Mouse (Mus musculus) macrophage (primary cell): ENCODE data around the gene Cask. TPM values are rescaled to one million over a fixed set of nuclear protein-coding genes. Genes with fewer than 3 reads are reported as not detected.
A peak's percentile ranks its signal among the peaks of the same experiment; 100 is the strongest.

ENCODE experiments used
- H3K27ac ChIP-seq: fragments of 350-480 bp; formaldehyde crosslinking; 2 replicates; pipeline ENCODE4 v1.9.0; 2021
- H3K36me3 ChIP-seq: fragments of 350-480 bp; formaldehyde crosslinking; 2 replicates; pipeline ENCODE4 v1.9.0; 2021; ENCODE audit errors: inconsistent target
- H3K4me3 ChIP-seq: fragments of 350-480 bp; formaldehyde crosslinking; 2 replicates; pipeline ENCODE4 v1.9.0; 2021; ENCODE audit errors: inconsistent target
- H3K79me2 ChIP-seq: fragments of 350-480 bp; formaldehyde crosslinking; 2 replicates; pipeline ENCODE4 v1.9.0; 2021; ENCODE audit errors: inconsistent target
- WGBS: methylation state at CpG from one replicate; pipeline ENCODE4 v1.1.7; 2026; ENCODE audit warnings: inconsistent platforms; ENCODE audit not compliant: missing documents; 5-methylcytosine and 5-hydroxymethylcytosine counted together
- polyA plus RNA-seq: library from polyadenylated mRNA; stranded (reverse); fragments of 250-400 nt; gene quantifications from 3 replicates; pipeline ENCODE4 v1.2.4, GENCODE M21; 2018; ENCODE audit warnings: inconsistent platforms

The Cask gene
- polyA plus RNA-seq, 1 experiment from 2014 or later: 12.0 TPM

- H3K79me2 ChIP-seq: no peaks in the 10 kb centered on the region
- no peak overlapping the region for H3K4me3 ChIP-seq
- 94% methylated on average over 8 of the region's 8 CpGs for WGBS
- H3K27ac ChIP-seq: no peak overlapping the region
- H3K36me3 ChIP-seq: no peaks in the 10 kb centered on the region
Observed at GRCm38 (mm10) chrX:13494892-13495703, 356.1 kb downstream of the Cask start.

DNA sequence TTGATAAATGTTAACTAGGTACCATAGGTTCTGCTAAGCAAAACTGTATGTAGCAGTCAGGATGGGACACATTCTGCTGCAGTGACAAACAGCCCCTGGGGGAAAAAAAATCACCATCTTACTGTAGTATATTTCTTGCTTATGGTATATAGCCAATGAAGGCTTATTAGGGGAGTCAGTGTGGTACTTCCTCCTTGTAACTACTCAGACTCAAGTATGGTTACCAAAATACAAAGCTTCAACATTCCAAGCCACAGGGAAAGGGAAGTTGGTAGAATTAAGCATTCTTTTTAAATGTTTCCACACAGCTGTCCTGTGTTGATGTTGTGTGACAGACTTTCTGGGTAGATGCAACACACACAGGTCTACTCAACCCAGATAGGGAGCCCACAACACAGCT lies 358.2 kb downstream of the Cask start:
- no peaks in the 10 kb centered on the region for H3K79me2 ChIP-seq
- H3K36me3 ChIP-seq: no peaks in the 10 kb centered on the region
- H3K4me3 ChIP-seq: no peak overlapping the region
- no peak overlapping the region for H3K27ac ChIP-seq

DNA sequence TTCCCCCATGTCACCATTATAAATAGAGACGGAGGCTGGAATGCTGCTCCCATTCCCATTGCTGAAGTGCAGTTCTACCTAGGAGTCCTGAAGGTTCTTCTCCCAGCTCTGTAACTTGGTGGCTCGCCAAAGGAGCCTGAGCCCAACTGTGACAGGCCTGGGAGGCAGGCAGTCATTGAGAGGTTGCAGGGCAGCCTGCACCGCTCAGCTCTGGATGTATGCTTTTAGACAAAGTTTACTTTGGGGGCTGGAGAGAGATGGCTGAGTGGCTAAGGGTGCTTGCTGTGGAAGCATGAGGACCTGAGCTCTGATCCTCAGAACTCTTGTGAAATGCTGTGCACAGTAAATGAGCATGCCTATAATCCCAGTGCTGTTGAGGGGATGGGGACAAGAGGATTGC lies 360.2 kb downstream of the Cask start:
- WGBS: 79% methylated on average over 3 of the region's 3 CpGs
- no peak overlapping the region for H3K27ac ChIP-seq
- H3K36me3 ChIP-seq: no peaks in the 10 kb centered on the region
- H3K4me3 ChIP-seq: no peak overlapping the region
- H3K79me2 ChIP-seq: no peaks in the 10 kb centered on the region

DNA sequence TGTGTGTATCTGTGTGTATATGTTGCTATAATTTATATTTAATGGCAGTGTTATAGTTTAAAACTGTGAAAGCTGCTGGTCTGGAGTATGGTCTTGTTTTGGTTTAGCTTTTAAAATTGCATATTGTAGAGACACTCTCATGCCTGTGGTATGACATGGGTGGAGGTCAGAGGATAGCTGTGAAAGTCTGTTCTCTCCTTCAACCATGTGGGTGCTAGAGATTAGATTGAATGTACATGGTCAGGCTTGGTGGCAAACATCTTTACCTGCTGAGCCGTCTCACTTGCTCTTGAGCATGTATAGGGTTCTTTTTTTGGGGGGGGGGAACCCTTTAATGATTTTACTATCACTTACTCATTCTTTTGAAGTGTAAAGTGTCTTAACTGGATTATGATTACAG lies 361.4 kb downstream of the Cask start:
- 60% methylated on average over 1 of the region's 1 CpGs for WGBS
- no peaks in the 10 kb centered on the region for H3K79me2 ChIP-seq

GRCm38 (mm10) chrX:13489001-13489400 lies 362.2 kb downstream of the Cask start:
- H3K36me3 ChIP-seq: no peaks in the 10 kb centered on the region
- WGBS: 60% methylated on average over 3 of the region's 3 CpGs
- H3K4me3 ChIP-seq: no peak overlapping the region
- no peaks in the 10 kb centered on the region for H3K79me2 ChIP-seq
- H3K27ac ChIP-seq: no peak overlapping the region

More for the DNA sequence above, 361.4 kb downstream of the Cask start:
- Histone ChIP-seq H3K4me3 (no peak overlapping the region), H3K27ac (no peak overlapping the region), H3K36me3 (no peaks in the 10 kb centered on the region)

- H3K36me3 ChIP-seq: no peaks in the 10 kb centered on the region
- no peaks in the 10 kb centered on the region for H3K79me2 ChIP-seq
- H3K27ac ChIP-seq: no peak overlapping the region
- H3K4me3 ChIP-seq: no peak overlapping the region
Observed at GRCm38 (mm10) chrX:13484447-13484846, 366.7 kb downstream of the Cask start.

- Histone ChIP-seq H3K27ac (no peak overlapping the region), H3K36me3 (no peaks in the 10 kb centered on the region), H3K79me2 (no peaks in the 10 kb centered on the region), H3K4me3 (no peak overlapping the region)
- 75% methylated on average over 1 of the region's 1 CpGs for WGBS
Observed at GRCm38 (mm10) chrX:13482576-13482975, 368.6 kb downstream of the Cask start.

DNA sequence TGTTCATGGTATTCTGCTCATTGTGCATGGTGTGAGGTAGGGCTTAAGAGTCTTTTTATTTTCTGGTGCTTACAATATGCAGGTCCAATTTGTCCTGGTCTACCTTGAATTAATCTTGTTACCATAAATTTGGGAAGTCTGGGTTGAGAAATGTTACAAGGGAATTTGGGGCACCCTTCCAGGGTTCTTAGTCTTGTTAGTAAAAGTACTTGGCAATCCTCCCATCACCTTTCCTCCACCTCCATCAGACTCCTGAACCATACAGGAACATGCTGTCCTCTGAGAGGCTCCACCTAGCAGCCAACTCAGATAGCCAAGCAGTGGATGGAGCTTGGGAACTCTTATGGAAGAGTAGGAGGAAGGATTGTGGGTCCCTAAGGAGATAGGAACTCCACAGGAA lies 371.6 kb downstream of the Cask start:
- Histone ChIP-seq H3K4me3 (no peak overlapping the region), H3K27ac (no peak overlapping the region), H3K36me3 (no peaks in the 10 kb centered on the region), H3K79me2 (no peaks in the 10 kb centered on the region)

- no peaks in the 10 kb centered on the region for H3K79me2 ChIP-seq
- H3K4me3 ChIP-seq: no peak overlapping the region
- H3K36me3 ChIP-seq: no peaks in the 10 kb centered on the region
- no peak overlapping the region for H3K27ac ChIP-seq
- WGBS: 82% methylated on average over 5 of the region's 5 CpGs
Observed at GRCm38 (mm10) chrX:13478298-13478697, 372.9 kb downstream of the Cask start.

DNA sequence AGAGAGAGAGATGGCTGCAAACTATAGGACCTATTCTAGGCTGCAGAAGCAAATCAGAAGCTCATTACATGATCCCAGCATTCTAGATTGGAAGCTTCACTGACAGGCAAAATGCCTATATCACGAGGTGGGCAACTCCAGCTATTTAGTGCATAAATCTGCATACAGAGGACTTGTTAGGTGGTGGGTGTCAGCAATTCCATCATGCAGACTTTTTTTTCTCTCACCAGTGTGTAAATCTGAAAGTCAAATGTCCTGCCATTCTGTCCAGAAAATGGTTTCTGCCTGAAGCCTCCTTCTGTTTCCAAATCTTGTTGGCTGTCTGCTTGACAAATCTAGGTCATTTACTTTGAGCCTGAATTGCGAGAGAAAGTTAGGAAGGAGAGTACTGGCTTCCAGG lies 373.6 kb downstream of the Cask start:
- Histone ChIP-seq H3K79me2 (no peaks in the 10 kb centered on the region), H3K36me3 (no peaks in the 10 kb centered on the region), H3K27ac (no peak overlapping the region), H3K4me3 (no peak overlapping the region)
- 90% methylated on average over 2 of the region's 2 CpGs for WGBS

GRCm38 (mm10) chrX:13475382-13475781 lies 375.8 kb downstream of the Cask start:
- no peak overlapping the region for H3K27ac ChIP-seq
- WGBS: 91% methylated on average over 1 of the region's 1 CpGs
- H3K4me3 ChIP-seq: no peak overlapping the region
- no peaks in the 10 kb centered on the region for H3K36me3 ChIP-seq
- no peaks in the 10 kb centered on the region for H3K79me2 ChIP-seq

DNA sequence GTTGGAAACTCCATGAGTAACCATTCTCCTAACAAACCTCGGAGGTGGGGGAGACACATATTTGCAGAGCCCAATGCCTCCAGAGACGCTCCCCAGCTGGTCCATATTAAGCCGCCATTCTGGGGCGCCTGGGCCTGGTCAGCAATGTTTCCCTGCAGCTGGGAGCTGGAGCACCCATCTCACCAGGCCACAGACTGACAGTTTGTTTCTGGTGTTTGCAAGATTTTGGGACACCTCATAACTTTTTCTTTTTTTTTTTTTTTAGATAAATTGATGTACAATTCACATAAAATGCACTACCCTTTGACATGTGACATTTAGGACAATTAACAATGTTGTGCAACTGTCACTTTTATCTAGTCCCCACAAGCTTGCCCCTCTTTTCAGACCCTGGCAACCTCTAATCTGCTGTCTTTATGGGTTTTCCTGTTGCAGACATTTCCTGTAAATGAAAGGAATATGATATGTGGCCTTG lies 378.4 kb downstream of the Cask start:
- no peaks in the 10 kb centered on the region for H3K79me2 ChIP-seq
- no peak overlapping the region for H3K4me3 ChIP-seq
- WGBS: 80% methylated on average over 4 of the region's 4 CpGs
- no peaks in the 10 kb centered on the region for H3K36me3 ChIP-seq
- H3K27ac ChIP-seq: no peak overlapping the region

DNA sequence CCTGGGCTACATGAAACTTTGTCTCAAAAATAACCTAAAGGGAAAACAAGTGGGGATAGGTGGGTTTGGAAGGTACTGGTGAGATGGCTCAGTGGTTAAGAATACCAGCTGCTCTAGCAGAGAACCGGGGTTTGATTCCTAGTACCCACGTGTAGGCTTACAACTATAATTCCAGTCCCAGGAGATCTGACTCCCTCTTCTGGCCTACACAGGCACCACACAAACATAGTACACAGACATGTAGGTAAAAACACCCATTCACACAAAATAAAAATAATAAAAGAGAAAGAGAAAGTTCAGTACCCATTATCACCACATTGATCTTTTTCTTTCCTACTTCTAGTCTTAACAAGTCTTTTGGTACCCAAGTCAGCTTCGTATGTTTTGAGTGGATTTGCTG lies 379.2 kb downstream of the Cask start:
- H3K79me2 ChIP-seq: no peaks in the 10 kb centered on the region
- WGBS: 83% methylated on average over 3 of the region's 3 CpGs
- no peaks in the 10 kb centered on the region for H3K36me3 ChIP-seq
- no peak overlapping the region for H3K4me3 ChIP-seq
- H3K27ac ChIP-seq: no peak overlapping the region

- H3K36me3 ChIP-seq: no peaks in the 10 kb centered on the region
- H3K79me2 ChIP-seq: no peaks in the 10 kb centered on the region
- H3K27ac ChIP-seq: peak overlapping the region; percentile 8; the same call in 1 of the 2 replicates
- H3K4me3 ChIP-seq: no peak overlapping the region
- WGBS: 64% methylated on average over 9 of the region's 9 CpGs
Observed at GRCm38 (mm10) chrX:13469160-13470116, 381.7 kb downstream of the Cask start.

- 89% methylated on average over 5 of the region's 6 CpGs for WGBS
- Histone ChIP-seq H3K4me3 (no peak overlapping the region), H3K79me2 (no peaks in the 10 kb centered on the region), H3K27ac (no peak overlapping the region), H3K36me3 (no peaks in the 10 kb centered on the region)
Observed at GRCm38 (mm10) chrX:13467121-13467571, 384.0 kb downstream of the Cask start.
